Mouse (Mus musculus) ovary, adult 18-20 months (tissue): ENCODE results near the gene Slc11a2.
A peak's percentile ranks its signal among the peaks of the same experiment; 100 is the strongest.
"Not testable (repeated sequence)": the region's sequence is repeated elsewhere in the genome, so short reads cannot be mapped to it uniquely, and the experiment has no call there.

Experiments used
- DNase-seq: peaks from one replicate; pipeline ENCODE4 v3.0.0; 2022; ENCODE audit warnings: low spot score, mixed read lengths

The Slc11a2 gene

GRCm38 (mm10) chr15:100436112-100436511, 11.2 kb upstream of the Slc11a2 start:
- no peak for DNase-seq

GRCm38 (mm10) chr15:100433234-100433633, 8.4 kb upstream of the Slc11a2 start:
- DNase-seq: no peak

- no peak for DNase-seq
Measured at GRCm38 (mm10) chr15:100429959-100430565, 5.2 kb upstream of the Slc11a2 start.

- peak; percentile 75 for DNase-seq
Measured at GRCm38 (mm10) chr15:100428296-100428905, 3.5 kb upstream of the Slc11a2 start.

GRCm38 (mm10) chr15:100423916-100424315, 956 bp downstream of the Slc11a2 start:
- DNase-seq: no peak

- peak; percentile 96 for DNase-seq
Measured at GRCm38 (mm10) chr15:100422899-100423860, 1.7 kb downstream of the Slc11a2 start.

GRCm38 (mm10) chr15:100422476-100422875, 2.4 kb downstream of the Slc11a2 start:
- no peak for DNase-seq

GRCm38 (mm10) chr15:100421758-100422197, 3.1 kb downstream of the Slc11a2 start, which contains the start of gene Gm5475:
TSS of gene Gm5475 (plus strand) at chr15:100422147.
- DNase-seq: not testable (repeated sequence)

- no peak for DNase-seq
Measured at GRCm38 (mm10) chr15:100421059-100421757, 3.7 kb downstream of the Slc11a2 start.

- DNase-seq: no peak
Measured at GRCm38 (mm10) chr15:100419901-100420745, 4.7 kb downstream of the Slc11a2 start.

GRCm38 (mm10) chr15:100419311-100419710, 5.6 kb downstream of the Slc11a2 start:
- no peak for DNase-seq

- peak; percentile 50 for DNase-seq
Measured at GRCm38 (mm10) chr15:100417854-100418450, 6.9 kb downstream of the Slc11a2 start.

GRCm38 (mm10) chr15:100415684-100416083, 9.2 kb downstream of the Slc11a2 start:
- peak; percentile 48 for DNase-seq

GRCm38 (mm10) chr15:100414942-100415341, 9.9 kb downstream of the Slc11a2 start:
- no peak for DNase-seq

GRCm38 (mm10) chr15:100414011-100414410, 10.9 kb downstream of the Slc11a2 start:
- DNase-seq: no peak

- DNase-seq: no peak
Measured at GRCm38 (mm10) chr15:100413306-100413705, 11.6 kb downstream of the Slc11a2 start.

- DNase-seq: no peak
Measured at GRCm38 (mm10) chr15:100411731-100412130, 13.1 kb downstream of the Slc11a2 start.

GRCm38 (mm10) chr15:100410918-100411672, 13.8 kb downstream of the Slc11a2 start:
- no peak for DNase-seq

GRCm38 (mm10) chr15:100406088-100406487, 18.8 kb downstream of the Slc11a2 start:
- DNase-seq: no peak
